Mouse (Mus musculus): ENCODE measurements at regions not wholly inside any gene's neighbourhood (a gene's known extent, or its start where the extent isn't known, plus 50 kb on each side); places are given as distances from the start of the nearest gene placed in this dataset.
A peak's percentile ranks its signal among the peaks of the same experiment; 100 is the strongest.

- no peak for DNase-seq (ENCODE audit: extremely low spot score, low spot score)
Measured at GRCm38 (mm10) chr6:144880098-144880497, 98.3 kb upstream of the Sox5 start.

DNA sequence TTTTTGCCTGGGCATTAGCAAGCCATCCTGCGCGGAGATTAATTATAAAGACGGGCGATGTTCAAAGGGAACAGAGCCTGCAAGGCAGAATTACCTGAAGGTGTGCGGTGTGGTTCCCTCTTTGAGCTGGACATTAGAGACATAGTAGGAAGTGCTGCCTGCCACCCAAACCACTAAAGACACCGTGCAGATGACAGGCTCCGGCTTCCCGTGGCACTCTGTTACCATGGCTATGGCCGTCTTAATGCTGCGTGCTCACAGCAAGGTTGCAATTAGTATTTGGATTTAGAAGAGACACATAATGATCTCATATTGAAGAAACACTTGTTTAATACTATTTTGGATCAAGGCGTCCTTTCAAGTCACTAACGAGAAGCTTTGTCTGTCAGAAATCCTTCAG lies 95.0 kb upstream of the Sox5 start:
- DNase-seq (ENCODE audit: extremely low spot score, low spot score) = no peak

GRCm38 (mm10) chr6:144875862-144876261 lies 94.1 kb upstream of the Sox5 start:
- no peak for DNase-seq (ENCODE audit: extremely low spot score, low spot score)

GRCm38 (mm10) chr6:144874251-144874650 lies 92.5 kb upstream of the Sox5 start:
- DNase-seq (ENCODE audit: extremely low spot score, low spot score) = no peak

DNA sequence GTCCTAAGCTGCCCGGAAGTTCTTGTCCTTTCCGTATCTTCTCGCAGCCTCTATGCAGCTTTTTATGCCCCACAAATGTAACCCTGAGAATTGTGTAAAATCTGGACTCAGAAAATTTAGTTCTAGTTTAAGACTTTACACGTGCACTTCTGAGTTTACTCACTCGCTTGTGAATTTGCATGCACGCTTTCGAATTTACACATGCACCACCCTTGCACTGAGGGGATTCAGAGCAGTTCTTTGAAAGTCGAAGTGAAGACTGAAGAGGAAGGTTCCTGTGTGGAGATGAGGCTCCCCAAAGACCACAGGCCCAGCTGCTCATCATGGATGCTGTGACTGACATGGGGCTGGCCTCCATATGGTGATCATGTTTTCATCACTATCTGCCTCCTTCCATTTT lies 89.2 kb upstream of the Sox5 start:
- DNase-seq (ENCODE audit: extremely low spot score, low spot score) = no peak

GRCm38 (mm10) chr6:144867333-144867732 lies 85.6 kb upstream of the Sox5 start:
- no peak for DNase-seq (ENCODE audit: extremely low spot score, low spot score)

GRCm38 (mm10) chr6:144864026-144864425 lies 82.2 kb upstream of the Sox5 start:
- no peak for DNase-seq (ENCODE audit: extremely low spot score, low spot score)

GRCm38 (mm10) chr6:144863430-144863994 lies 81.7 kb upstream of the Sox5 start:
- DNase-seq (ENCODE audit: extremely low spot score, low spot score) = no peak

DNA sequence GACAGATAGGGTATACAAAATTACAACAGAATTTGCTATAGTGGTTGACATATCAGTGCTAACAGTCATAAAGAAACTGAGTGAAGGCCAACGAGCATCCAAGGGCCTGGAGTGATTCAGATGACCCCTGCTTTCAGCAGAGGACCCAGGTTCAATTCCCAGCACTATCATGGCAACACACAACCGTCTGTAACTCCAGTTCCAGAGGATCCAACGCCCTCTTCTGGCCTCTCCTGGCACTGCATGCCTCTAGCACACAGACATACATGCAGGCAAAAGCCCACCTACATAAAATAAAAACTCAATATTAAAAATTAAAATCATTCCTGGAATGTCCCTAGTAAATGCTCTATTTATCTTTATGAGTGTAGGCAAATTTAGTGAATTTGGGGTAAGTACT lies 59.7 kb upstream of the Sox5 start:
- DNase-seq (ENCODE audit: extremely low spot score, low spot score) = no peak

GRCm38 (mm10) chr6:144839383-144839782 lies 57.6 kb upstream of the Sox5 start:
- no peak for DNase-seq (ENCODE audit: extremely low spot score, low spot score)

DNA sequence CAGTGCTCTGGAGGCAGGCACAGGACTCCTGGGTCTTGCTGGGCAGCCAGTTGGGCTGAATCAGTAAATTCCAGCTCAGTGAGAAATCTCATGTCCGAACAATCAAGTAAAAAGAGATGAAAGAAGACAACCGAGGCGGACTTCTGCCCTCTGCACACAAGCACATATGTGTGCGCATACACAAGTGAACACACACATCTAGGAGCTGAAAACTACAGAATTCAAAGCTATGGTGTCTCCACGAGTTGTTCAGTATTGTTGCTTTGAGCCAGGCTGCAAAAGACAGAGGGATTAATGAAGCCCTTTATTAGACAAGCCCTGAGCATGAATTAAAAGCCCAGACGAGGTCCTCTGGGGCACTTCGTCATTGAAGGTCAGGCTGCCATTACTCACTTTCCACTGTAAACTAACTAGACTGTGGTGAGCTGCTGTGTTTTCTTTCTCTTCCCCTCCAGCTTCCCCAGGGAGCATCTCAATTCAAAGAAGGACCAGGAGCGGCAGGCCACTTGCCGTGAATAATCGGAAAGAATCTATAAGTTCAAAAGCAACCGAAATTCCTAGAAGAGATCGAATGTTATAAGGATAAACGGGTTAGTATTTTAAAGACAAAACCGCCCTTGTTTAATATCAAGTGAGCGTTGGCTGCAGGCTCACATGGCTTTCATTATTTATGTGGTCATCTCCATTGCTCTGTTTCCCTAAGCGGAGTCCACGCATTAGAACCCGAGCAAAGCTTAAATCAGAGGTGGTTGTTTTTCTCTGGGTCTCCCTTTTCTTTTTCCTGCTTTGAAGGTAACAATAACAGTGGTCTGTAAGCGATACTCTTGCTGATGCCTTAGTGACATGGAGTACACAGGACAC lies 52.8 kb upstream of the Sox5 start:
- peak; percentile 39 for DNase-seq (ENCODE audit: extremely low spot score, low spot score)

All from neural tube, embryonic 10.5 days (tissue).